Mouse (Mus musculus): ENCODE data around the gene Sept8.

DNA sequence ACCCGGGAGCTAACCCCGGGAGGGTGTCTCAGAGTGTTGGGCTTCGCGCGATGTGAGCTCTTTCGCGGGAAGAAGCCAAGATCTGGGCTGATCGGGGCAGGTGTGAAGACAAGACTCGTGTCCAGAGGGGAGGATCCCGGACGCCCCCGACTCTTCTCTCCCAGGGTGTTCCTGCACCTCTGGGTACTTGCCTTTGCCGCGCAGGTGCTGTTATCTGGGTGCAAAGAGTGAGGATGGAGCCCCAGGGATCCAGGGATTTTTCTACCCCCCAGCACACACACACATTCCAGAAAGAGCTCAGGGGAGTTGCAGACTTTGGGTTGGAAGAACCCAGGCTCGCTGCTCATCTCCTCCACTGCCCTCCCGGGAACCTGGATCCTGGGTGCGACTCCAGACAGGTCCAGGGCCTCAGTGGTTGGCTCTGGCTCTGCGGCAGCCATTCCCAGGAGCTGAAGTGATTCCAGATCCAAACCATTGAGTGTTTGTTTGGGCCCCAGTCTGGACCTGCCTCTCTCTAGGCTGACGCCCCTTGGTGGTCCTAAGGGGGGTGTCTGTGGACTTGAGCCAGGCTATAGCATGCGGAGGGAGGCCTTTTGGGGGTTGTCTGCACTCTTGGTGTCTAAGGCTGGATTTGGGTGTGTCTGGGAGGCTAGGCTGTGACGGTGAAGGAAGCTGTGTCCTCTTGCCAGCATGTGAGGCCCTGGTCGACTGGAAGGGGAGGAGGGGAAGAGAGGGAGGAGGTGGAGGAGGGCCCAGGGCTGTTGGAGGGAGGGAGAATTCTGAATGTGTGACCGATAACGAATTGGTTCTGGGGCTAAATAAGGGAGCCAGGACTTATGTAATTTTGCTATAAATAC is 1.3 kb downstream of the Sept8 start:
- TF ChIP-seq POLR2A (IDR thresholded peaks at IDR 0.05; ENCODE audit: insufficient read depth, low read depth, low read length) (peak; percentile 87), CTCF (IDR thresholded peaks at IDR 0.05) (no peak)
